Mouse (Mus musculus) gastrocnemius, postnatal 4 days (tissue): ENCODE measurements at regions not wholly inside any gene's neighbourhood (a gene's known extent, or its start where the extent isn't known, plus 50 kb on each side); places are given as distances from the start of the nearest gene placed in this dataset.
A peak's percentile ranks its signal among the peaks of the same experiment; 100 is the strongest.

Experiments used
- DNase-seq, 2 experiments: peaks; one replicate each; pipeline ENCODE4 v3.0.0; 2021 to 2022; ENCODE audit warnings: low spot score in 2 of 2, mixed read lengths in 2 of 2

DNA sequence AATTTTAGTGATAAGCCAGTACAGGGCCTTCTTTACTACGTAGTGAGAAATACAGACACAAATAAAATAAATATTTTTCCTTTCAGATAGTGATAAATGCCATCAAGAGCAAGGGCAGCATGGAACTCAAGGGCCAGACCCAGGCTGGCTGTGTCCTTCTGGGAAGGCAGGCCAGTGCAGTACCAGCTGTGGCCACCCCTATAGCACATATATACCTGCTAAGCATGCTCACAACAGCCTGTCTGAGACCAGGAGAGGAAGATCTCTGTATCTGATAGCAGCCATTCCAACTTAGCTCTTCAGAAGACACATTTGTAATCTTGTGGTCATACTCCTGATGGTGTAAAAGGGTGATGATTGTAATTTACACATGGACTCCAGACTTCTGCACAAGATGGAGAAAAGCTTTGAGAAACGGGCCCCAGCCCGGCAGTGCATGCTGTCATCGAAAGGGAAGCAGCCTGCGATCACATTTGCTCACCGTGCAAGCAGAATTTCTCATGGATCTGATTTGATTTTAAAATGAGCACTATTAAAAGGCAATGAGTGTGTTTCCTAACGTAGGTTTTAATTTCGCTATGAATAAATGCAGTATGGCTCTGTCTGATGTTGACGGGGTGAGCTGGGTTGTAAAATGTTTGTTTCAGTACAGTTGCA is 335.6 kb downstream of the Tmem38b start:
- DNase-seq = no peak

DNA sequence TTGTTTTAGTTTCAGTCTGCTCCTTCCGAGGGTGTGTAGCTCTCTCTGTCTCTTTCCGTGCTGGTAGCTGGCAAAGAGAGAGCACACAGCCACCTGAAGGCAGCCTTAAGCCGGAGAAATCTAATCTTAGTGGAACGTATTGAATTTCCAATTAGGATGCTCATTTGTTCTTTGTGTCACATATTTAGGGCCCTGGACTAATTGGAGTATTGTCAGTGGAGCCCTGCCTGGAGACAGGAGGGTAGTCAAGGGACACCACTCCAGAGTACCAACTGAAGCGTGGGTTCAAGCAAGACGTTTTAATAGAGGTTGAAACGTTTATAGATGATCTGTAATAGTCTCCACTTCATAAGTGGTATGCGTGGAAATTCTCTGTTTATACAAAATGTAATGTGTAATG is 336.5 kb downstream of the Tmem38b start:
- no peak for DNase-seq

DNA sequence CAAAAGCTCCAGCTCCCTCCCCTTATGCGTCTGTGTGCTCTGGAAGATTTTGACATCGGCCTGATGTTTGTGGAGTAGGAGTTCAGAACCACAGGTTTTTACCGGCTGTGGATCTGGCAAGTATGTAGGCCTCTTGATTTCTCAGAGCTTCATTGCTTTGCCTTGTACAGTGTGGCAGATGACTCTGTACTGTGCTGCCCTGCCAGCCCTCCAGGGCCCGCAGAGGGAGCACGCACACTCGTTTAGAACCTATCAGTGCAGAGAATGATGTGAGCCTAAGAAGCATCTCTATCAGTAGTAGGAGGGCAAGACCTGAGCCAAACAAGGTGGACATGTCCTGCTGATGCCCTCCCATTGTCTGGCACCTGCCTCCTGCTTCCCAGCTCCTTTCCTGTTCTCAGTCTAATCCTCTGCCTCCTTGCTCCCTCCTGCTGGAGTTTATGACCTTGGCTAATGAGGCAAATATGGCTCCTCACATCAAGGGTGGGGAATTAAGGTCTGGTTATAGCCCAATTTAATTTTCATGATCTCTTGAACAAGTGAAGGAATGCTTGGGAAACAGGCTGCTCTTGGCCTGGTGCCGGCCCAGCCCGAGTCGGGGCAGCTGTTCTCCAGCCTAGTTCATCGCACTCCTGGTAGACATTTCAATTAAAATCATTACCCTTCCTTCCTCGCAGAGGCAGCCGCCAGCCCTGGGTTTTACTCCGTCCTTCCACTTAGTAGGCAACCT is 344.5 kb downstream of the Tmem38b start:
- DNase-seq = peak in 1 of 2 experiments; percentile 35

DNA sequence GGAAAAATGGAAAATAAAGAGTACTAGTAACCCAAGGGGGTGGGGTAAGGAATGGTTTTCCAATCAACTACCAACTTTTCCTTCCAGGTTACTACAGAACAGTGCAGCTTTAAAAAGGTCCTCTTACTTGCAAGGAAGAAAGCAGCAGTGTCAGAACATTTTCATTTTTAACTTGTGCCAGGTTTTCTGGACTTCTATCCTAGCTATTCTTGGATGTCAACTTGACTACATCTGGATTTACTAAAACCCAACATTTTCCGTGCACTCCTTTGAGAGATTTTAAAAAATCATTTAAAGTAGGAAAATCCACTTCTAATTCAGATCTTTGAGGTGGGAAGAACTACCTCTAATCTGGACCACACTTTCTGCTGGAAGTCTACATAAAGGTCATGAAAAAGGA is 358.4 kb downstream of the Tmem38b start:
- no peak for DNase-seq

DNA sequence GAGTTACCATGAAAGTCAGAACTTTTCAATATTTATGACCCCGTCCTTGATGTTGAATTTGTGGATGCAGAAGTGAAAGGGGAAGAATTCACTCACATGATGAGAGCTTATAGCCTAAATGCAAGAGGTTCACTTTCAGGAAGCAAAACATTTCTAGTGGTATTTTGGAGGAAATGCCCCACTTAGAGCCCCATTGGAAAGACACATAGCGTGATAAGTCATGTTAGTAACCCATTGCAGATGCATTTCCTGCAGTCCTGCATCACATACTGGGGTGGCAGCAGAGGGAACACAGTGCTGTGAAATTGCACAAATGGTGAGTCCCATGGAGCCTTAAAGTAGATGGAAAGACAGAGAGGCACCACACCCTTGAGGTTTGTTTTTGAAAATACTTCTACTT is 369.9 kb downstream of the Tmem38b start:
- DNase-seq = no peak

DNA sequence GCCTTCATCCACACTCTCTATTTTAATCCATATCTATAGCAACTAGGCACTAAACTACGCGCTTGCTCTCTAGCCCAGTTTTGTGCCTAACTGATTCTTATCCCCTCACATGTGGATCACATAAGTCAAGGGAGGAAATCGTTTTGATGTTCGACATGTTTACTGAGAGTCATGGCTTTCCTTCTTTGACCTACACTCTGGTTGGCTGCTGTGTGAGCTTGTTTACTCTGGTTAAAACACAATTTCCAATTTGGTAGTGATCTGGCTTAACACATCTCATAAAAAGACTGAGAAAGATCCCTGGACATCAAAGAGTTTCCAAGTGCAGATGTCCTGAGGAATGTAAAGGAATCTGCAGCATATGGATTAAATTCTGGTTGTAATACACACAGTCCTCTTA is 376.6 kb downstream of the Tmem38b start:
- DNase-seq = no peak

DNA sequence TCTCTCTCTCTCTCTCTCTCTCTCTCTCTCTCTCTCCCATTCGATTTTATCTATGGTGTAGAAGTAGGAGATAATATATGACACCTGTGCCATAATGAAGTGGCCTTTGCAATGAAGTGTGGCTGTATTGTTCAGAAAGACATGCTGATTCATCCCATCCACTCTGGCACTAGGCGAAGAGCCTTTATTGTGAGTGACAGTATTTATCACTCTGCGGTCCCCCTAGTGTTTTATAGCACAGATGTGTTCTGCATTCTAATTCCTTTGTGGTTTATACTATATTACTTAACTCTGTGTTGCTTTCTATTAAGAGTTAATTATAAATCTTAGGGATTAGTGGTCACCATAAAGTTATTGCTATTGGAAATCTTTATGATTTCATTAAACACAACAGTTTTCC is 398.7 kb downstream of the Tmem38b start:
- no peak for DNase-seq
